Mouse (Mus musculus): ENCODE results near the gene Ap4b1. TPM values are rescaled to one million over a fixed set of nuclear protein-coding genes. Genes with fewer than 3 reads are reported as not detected.
"Not testable (repeated sequence)": the region's sequence is repeated elsewhere in the genome, so short reads cannot be mapped to it uniquely, and the experiment has no call there.

Ap4b1 gene
- total RNA-seq, 2 experiments from 2014 or later, result 12.4 to 14.0 TPM

DNA sequence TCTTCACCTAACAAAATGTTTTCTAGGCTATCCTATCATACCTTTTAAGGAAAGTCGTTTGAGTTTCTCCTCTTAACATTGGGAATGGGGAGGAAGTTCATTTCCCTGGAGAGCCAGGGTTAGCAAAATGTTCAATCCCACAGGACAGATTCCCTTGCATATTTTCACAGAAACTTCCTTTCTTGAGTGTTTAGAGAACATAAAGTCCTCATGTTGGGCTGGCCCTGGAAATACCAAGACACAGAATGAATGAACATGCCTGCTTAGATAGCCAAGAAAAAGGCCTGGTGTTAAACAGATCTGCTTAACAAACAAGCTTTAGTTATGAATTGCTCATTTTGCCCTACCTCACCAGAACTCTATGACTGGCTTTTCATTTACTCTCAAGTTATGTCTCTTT is 16.8 kb upstream of the Ap4b1 start:
- intact Hi-C loops (cut with DNase I), result no loop called here
- DNase-seq, result no peak

DNA sequence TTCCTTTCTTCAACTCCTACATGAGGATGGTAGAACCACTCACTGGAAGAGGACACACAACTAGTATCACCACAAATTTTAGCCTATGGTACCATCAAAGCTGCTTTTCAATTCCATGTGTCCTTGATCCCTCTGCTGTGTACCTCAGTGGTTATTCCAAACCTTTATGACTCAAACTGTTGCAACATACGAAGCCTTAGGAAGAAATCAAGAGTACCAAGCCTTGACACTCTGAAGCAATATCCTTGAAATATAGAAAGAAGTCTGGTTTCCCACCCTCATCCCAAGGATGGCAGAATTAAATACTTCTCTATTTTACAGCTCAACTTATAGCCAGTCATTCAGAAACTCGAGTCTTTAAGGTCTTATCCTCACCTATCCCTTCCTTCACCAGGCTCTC is 12.9 kb upstream of the Ap4b1 start:
- DNase-seq, result no peak
- intact Hi-C loops (cut with DNase I), result no loop called here

DNA sequence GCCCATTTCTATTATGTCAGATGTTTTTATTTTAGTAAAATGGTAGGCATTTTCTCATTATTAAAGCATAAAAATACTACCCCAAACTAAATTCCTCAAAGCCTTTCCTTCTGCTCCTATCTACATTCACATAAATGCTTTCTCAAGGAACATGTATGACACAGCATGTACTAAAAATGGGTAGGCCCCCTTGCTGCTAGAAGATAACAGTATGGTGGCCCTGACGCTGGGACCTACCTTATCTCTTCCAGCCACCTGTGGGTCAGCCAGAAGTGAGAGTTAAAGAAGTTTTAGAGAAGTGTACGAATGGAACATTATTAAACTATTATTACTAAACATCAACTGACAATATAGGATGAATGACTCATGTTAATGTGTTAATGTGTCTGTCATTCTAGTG is 9.8 kb upstream of the Ap4b1 start:
- intact Hi-C loops (cut with DNase I), result no loop called here
- no peak for DNase-seq

DNA sequence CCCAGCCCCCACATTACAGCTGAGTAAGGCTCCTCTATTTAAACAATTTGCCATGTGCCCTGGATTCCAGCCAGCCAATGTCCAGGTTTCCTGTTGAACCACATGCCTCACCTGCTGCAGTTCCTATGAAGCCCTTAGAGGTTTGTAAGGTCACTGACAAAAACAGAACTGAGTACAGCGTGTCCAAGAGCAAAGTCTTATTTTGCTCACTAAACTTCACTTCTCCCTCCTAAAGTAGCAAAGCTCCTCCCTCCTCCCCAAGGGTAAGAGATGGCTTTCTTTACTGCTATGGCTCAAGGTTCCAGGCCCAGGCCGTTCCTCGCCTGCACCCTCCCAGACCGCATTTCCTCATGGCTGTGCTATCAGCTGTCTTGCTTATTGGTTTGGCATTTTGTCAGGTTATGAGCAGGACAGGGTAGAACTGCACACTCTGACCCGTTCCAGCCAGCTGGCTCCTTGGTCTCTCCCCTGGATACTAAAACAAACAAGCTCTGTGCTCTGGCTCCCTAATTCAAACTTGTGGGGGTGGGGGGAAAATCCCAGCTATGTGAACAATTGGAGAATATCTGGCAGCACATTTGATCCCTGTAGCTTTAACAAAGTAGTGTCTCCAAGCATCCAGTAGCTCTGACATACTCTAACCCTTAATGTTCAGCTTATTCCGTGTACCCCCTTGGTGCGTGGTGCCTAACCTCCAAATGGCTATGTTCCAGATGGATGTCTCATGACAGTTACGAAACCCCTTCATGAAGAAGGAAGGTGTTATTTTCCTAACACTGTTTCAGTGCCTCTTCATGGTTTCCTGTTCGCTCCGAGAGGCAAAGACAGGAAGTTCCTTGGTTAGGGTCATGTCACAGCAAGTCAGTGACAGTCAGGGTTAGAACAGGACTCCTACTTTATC is 7.4 kb upstream of the Ap4b1 start:
- intact Hi-C loops (cut with DNase I), result no loop called here
- DNase-seq, result peak; percentile 78 to 85

DNA sequence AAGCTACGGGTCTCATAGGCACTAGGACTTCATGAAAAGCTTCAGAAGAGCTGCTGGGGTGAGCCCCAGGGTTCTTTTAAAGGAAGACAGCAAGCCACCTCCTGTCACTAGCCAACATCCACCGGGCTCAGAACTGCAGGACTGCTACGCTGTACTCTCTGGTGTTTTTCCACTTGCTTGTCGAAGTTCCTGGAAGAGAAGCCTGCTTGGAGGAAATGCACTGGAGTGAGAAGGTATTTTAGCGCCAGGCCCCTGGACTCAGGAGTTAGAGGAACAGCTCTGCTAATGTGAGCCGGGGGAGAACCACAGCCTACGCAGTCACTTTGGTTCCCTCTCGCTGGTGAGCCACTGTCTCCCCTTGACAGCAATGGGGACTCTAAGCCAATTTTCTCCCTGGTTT is 6.5 kb upstream of the Ap4b1 start:
- DNase-seq, result peak; percentile 31 to 49
- intact Hi-C loops (cut with DNase I), result no loop called here

DNA sequence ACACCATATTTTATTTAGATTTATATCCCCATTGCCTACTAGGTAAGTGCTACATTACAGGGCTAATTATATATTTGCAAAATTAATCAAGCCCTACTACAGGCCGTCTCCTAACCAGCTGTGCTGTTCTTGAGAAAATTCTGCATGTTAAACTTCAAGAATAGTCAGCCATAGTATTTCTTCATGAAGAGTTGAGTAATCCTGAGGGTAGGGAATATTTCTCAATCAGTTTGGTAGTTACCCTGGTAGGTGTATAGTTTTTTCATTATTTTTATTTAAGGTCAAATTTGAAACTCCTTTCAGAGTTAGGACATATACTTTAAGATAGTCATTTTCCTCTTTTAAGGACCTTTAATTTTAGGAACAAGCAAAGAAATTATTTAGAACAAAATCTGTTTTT is 3.6 kb upstream of the Ap4b1 start:
- DNase-seq, result no peak
- intact Hi-C loops (cut with DNase I), result loop anchor here (5.0 kb wide), 1 partner anchor 33 kb away; no protein-coding TSS in a partner anchor

DNA sequence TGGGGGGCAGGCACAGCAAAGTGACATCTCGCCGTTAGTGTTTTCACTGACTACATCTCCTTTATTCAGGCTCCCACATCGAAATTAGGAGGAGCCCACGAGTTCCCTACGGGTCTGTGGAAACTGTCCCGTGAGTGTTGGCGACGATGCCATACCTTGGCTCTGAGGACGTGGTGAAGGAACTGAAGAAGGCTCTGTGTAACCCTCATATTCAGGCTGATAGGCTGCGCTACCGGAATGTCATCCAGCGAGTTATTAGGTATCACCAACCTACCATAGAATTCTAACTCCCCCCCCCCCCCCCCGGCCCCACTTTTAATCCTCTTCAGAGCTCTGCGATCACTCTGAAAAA is 455 bp downstream of the Ap4b1 start:
- intact Hi-C loops (cut with DNase I), result loop anchor here (1.0 to 5.0 kb wide), 4 partner anchors 18 to 78 kb away; partner anchors contain the start of genes Gm10964, Hipk1 and Olfml3
- no peak for DNase-seq

DNA sequence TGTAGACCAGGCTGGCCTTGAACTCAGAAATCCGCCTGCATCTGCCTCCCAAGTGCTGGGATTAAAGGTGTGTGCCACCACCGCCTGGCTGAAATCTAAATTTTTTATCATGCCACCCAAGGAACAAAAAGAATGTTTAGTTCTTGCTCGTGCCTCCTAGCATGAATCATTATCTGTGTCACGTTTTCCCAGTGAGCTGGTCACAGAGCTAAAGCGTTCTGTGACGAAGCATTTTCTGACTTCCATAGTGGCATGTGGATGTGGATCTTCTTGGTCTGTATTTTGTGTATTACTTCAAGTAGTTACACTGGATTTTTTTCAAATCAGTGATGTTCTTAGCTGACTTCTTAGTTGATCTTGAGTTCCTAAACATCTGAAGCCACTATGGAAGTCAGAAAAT is 1.6 kb downstream of the Ap4b1 start:
- intact Hi-C loops (cut with DNase I), result loop anchor here (2.0 to 5.0 kb wide), 2 partner anchors 72 to 76 kb away; partner anchors contain the start of genes Gm10964 and Olfml3
- DNase-seq, result no peak

DNA sequence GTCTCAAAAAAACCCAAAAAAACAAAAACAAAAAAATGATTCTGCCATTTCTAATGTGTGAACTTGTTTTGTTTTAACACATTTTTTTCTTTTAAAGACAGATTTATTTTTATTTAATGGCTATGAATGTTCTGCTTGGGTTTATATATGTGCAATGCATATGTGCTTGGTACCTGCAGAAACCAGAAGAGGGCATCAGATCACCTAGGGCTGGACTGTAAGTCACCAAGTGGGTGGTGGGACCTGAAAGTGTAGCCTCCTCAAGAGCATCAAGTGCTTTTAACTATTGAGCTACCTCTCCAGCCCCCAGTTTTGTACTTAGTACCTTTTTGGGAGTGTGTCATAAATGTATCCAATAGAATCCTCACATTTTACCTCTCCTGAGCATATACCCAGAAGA is 18.2 kb downstream of the Ap4b1 start:
- DNase-seq, result no peak
- intact Hi-C loops (cut with DNase I), result loop anchor here (5.0 kb wide), 1 partner anchor 60 kb away; no protein-coding TSS in a partner anchor

DNA sequence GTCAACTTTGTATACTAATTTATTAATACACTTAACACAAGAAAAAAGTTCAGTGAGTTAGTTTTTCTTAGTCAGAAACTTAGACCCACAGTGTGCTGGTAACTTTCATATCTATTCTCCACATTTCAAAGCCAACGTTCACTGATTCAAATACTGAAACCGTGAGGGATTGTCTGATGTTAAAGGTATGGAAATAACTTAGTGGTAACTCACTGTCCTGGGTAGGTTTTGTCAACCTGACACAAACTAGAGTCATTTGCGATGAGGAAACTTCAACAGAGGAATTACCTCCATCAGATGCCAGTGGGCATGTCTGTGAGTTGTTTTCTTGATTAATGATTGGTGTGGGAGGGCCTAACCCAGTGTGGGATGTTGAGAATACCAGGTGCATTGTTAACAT is 19.7 kb downstream of the Ap4b1 start:
- intact Hi-C loops (cut with DNase I), result loop anchor here (5.0 kb wide), 1 partner anchor 58 kb away; no protein-coding TSS in a partner anchor

DNA sequence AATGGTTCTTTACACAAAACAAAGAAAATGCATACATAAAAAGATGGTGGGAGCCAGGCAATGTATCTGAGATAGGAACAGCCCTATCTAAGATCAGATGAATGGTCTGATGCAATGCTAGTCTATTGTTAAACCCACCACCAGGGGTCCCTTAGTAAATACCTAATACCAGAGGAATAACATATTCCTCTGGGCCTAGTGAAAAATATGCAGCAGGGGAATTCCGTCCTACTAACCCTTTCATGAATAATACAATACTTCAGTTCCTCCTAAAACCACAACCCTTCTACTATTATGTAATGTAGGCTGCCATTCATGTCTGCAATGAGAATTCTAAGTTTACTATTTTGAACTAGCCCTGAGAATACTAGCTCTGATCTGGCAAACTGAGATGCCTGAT is 21.4 kb downstream of the Ap4b1 start:
- intact Hi-C loops (cut with DNase I); DNase-seq: not testable (repeated sequence)

More for the DNA sequence above, 19.7 kb downstream of the Ap4b1 start:
- DNase-seq, result no peak

DNA sequence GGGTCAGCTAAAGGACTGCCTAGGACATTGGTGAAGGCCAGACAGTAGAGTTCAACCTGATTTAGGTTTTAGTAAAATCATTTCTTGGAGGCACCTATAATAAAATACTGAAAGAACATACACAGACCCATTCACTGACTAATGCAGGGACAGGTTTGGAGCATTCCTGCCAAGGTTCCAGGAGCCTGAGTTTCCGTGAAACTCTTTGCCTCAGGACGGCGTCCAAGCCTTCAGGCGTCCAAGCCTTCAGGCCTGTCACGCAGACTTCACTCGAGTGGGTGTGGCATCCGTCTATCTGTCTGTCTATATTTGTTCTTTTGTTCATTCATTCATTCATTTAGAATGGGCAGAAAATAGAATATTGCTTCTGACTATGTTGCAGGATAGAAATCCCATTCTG is 21.8 kb downstream of the Ap4b1 start:
- intact Hi-C loops (cut with DNase I), result no loop called here
- DNase-seq, result no peak

DNA sequence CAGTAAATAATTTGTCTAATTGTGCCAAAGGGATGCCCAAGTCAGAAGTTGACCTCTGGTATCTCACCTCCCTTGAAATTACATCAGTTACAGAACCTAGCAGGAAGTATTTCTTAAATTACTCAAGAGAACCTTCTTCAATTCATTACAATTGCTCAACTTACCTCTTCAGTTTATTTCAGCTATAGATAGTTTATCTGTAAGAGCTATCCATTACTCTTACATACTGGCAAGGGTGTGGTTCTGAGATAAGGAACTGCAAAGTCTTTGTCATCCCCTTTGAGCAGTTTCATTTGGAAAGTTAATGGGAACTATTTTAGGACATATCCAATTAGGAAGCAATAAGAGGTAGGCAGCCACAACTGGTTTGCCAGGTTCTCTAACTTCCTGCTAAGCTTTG is 23.1 kb downstream of the Ap4b1 start, which contains the start of gene Bcl2l15:
Gene Bcl2l15 (plus strand): TSS at position 176 of the 400 bp plus-strand sequence.
- intact Hi-C loops (cut with DNase I), result no loop called here

DNA sequence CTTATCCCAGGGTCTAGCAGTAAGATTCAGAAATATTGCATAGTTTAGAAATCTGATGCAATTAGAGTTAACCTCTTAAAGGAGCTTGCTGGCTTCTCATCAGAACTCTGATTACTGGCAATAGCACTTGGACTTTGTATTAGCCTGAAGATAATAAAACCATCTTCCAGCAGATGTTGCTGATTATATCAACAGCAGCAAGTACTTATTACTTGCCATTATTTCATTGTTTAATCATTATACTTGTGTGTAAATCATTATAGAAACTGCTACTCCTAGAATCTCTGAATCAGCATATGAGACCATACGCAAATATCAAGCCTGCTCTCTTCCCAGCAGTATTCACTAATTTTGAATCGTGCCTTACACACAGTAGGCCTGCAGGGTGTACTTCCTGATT is 24.7 kb downstream of the Ap4b1 start:
- intact Hi-C loops (cut with DNase I), result no loop called here
- DNase-seq, result no peak

More for the DNA sequence above, 23.1 kb downstream of the Ap4b1 start, which contains the start of gene Bcl2l15:
- DNase-seq, result no peak

DNA sequence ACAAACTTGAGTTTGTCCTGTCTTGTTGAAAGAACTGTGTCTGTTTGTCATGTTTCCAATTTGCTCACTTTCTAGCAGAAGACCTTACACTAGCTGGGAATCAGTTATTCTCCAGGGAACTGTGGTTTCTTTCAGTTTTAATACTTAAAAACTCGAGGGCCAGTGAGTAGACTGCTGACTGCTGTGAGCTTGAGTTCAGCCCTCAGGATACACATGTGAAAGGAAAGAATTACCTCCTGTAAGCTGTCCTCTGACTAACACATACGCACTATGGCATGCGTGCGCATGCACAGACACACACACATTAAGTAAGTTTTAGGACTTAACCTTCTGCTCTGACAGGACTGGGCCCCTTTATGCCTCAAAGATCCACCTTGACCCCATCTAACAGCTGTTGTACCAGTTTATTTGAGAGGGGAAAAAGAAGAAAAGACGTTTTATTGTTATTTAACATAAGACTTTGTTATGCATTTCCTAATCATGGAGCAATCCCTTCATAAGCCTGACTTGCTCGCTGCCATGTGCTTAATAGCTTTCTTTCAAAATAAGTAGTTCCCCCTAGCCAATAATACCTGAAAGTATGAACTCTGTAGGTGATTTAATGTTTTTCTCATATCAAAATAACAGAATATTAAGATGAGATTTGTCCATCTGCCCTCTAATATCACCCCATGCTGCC is 26.1 kb downstream of the Ap4b1 start:
- no peak for DNase-seq
- intact Hi-C loops (cut with DNase I), result no loop called here

DNA sequence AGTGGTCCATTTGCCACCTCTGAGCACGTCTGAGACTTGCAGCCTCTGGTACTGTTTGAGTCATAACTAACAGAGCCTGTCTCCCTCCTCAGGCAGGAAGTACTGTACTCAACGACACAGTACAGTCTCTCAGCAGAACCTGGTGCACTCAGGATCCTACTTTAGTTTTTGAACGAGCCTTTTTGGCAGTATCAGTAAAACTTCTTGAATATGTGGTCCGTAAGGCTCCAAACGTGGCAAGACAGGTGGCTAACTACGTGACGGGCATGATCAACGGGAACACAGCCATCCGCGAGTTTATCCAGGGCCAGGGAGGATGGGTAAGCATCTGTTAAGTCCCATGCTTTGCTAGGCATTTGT is 26.6 kb downstream of the Ap4b1 start:
- DNase-seq, result no peak
- intact Hi-C loops (cut with DNase I), result no loop called here

DNA sequence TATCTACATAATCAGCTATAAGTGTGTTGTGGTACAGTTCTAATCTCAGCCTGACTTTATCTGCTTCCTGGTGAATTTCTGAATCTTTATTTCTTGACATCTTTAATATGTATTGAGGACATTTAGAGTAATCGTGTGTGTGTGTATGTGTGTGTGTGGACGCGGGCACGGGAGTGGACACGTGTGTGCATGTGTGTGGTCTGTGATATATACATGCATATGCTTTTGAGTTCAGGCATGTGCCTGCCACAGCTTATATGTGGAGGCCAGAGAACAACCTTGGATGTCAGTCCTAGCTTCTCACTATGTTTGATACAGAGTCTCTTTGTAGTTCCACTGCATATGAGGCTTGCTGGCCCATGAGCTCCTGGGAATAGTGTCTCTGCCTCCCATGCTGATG is 27.1 kb downstream of the Ap4b1 start:
- DNase-seq, result no peak
- intact Hi-C loops (cut with DNase I), result no loop called here

DNA sequence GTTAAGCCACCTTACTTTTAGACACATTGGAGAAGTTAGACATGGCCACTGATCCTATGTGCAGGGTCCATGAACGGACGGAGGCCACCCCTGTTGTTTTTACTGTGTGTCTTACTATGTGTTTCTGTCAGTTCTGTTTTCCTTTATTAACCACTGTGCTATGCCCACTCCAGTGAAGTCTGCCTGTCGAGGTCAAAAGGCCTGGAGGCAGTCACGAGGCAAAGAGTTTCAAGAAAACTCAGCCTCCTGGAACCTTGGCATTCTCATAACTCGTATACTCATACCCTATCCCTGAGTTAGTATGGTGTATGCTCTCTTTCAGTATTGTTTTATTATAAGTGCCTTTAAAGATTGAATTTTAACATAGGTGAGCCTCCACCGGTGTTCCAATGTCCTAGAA is 30.4 kb downstream of the Ap4b1 start:
- intact Hi-C loops (cut with DNase I), result no loop called here

DNA sequence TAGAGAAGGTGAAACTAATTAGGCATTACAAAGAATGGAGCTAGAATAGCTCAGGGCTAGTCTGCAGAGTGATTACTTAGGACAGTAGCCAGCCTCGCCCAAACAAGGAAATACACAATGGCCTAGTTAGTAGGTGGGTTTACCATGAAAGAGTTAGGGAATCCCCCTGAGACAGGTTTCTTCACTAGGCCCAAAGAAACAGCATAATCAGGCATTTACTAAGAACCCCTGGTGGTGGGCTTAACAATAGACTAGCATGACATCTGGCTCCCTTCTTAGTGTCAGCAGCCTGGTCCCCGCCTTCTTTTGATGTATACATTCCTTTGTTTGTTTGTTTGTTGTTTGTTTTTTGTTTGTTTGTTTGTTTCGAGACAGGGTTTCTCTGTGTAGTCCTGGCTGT is 30.9 kb downstream of the Ap4b1 start:
- intact Hi-C loops (cut with DNase I), result not testable (repeated sequence)

More for the DNA sequence above, 30.4 kb downstream of the Ap4b1 start:
- DNase-seq, result no peak

DNA sequence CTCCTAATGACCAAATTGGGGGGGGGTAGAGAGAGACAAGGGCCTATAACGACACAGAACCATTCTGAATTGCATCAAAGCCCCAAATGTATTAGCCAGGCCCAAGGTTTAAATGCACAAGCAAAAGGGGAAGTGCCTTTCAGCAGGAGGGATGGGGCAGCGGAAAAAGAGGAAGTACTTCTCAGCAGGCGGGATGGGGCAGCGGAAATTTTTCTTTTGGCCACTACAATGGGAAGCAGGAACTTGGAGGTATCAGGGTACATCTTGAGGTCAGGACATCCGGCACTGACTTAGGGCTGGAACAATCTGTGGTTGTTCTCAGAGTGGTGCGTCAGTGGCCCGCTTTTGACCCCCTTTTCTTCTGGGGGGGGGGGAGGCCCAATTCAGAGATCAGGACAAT is 31.6 kb downstream of the Ap4b1 start:
- DNase-seq, result not testable (repeated sequence)

More for the DNA sequence above, 30.9 kb downstream of the Ap4b1 start:
- DNase-seq, result not testable (repeated sequence)

DNA sequence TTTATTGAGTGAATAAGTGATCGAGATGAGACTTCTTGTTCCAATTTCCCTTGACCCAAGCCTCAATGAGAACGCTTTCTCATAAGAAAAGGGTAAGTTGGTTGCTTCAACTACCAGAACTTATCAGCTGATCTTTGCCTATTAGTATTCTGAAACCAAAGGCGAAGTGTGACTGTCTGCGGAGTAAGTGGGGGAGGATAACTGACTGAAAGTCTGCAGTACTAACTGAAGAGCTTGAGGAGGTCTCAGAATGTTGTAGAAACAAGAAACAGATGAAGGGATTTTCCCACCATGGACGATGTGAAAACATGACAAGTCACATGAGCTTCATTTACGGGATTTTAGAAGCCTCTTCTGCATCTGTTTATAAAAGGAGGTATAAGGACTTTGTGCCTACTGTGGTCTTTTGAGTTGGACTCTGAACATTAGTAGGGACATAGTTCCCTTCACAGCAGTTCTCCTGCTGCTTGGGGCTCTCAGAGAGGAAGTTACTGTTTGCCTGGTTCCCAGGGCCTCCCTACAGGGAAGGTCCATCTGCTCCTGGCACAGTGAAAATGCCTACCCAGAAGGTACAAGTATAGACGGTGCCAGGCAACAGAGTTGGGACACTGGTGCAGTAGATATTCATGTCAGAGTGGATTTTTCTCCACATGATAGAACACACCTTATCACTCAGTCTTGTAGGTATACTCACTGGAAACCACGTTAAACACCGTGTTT is 41.5 kb downstream of the Ap4b1 start:
- intact Hi-C loops (cut with DNase I), result loop anchor here (5.0 kb wide), 1 partner anchor 36 kb away; no protein-coding TSS in a partner anchor
- no peak for DNase-seq

More for the DNA sequence above, 31.6 kb downstream of the Ap4b1 start:
- intact Hi-C loops (cut with DNase I), result not testable (repeated sequence)

Data from heart, postnatal 36 days (tissue).